Mouse (Mus musculus): ENCODE measurements around the gene Igsf8. TPM values are rescaled to one million over a fixed set of nuclear protein-coding genes. Genes with fewer than 3 reads are reported as not detected.
"Not testable (repeated sequence)": the region's sequence is repeated elsewhere in the genome, so short reads cannot be mapped to it uniquely, and the experiment has no call there.

Igsf8 gene
- total RNA-seq, 2 experiments from 2014 or later = 7.4 to 8.3 TPM

DNA sequence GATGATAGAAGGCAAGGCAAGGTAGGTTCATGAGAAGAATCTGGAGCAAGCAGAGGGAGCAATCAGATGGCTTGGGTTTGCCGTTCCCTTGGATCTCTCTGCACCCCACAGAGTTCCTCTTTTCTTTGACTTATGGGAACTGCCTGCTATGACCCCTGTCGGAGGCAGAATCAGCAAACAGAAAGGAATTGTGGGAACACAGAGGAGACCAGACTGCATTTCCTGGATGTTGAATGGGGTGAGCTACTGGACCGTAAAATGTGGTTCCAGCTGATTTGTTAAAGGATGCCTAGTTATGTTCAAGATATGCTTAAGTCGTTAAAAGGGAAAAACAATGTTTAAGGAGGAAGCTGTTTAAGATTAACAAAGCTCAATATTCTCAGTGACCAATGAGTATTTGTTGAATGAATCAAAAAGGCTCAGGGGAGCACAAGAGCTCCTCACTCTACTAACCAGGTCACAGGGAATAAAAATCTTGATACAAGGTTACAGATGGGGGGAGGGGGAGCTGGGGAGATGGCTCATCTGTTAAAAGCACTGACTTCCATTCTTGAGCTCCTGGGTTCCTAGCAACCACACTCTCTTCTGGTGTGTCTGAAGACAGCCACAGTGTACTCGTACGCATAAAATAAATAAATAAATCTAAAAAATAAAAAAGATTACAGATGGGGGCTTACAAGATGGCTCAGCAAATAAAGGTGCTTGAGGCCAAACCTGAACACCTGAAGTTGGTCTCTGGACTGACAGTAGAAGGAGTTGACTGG is 20.3 kb upstream of the Igsf8 start:
- TF ChIP-seq CTCF (IDR thresholded peaks at IDR 0.05) = no peak
- Histone ChIP-seq H3K4me3 (no peak overlapping the region), H3K27ac (peak overlapping the region; percentile 92)
- intact Hi-C loops (cut with DNase I) = no loop called here
- no peak for DNase-seq

DNA sequence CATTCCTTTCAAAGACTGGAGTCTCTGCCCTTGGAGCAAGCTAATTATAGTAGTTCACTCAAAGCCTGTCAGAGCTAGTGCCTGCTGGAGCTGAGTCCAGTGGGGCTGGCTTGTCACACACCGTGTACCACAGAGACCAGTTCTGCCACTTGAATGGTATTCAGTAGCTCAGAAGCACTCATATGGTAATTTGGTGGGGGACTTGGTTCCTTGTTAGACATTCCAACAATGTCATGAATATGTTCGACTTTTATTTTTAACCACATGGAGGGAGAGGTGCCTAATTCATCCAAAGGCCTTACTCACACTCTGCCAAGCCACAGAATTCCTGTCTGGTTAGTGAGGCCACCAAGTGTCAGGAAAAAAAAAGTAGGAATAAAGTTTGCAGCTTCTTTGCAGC is 19.0 kb upstream of the Igsf8 start:
- DNase-seq = peak; percentile 78
- intact Hi-C loops (cut with DNase I) = no loop called here
- TF ChIP-seq CTCF (IDR thresholded peaks at IDR 0.05) = no peak
- Histone ChIP-seq H3K27ac (peak overlapping the region; percentile 92), H3K4me3 (peak overlapping the region; percentile 63)

DNA sequence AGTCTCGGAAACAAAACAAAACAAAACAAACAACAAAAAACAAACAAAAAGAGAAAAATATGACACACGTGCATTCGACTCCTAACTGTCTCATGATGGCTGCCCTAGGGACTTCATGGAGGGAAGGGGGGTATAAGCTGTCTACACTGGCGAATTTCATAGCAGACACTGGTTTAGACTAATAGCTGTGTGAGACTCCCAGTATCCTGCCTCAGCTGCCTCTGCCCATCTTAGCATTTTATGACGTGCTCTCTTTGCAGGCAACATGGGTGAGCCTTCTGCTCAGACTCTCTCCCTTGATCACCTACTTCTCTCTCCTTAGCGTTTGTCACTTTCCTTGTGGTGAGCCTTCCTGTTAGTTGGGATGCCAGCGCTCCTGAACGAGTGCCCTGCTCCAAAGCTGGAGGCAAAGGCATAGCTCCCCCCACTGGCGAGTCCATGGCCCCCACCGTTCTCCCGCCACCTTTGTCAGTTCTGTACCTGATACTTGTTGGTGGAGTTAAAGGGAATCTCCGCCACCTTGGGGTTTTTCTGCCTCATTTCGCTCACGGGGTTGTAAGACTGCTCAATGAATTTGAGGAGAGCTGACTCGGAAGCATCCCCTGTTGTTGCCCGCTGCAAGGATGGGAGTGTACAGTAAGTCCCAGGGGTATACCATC is 17.8 kb upstream of the Igsf8 start:
- Histone ChIP-seq H3K4me3 (peak overlapping the region; percentile 63), H3K27ac (peak overlapping the region; percentile 92)
- TF ChIP-seq CTCF (IDR thresholded peaks at IDR 0.05) = peak; percentile 80
- intact Hi-C loops (cut with DNase I) = loop anchor here (1.0 kb wide), 2 partner anchors 26 to 80 kb away; no protein-coding TSS in a partner anchor
- peak; percentile 86 for DNase-seq

DNA sequence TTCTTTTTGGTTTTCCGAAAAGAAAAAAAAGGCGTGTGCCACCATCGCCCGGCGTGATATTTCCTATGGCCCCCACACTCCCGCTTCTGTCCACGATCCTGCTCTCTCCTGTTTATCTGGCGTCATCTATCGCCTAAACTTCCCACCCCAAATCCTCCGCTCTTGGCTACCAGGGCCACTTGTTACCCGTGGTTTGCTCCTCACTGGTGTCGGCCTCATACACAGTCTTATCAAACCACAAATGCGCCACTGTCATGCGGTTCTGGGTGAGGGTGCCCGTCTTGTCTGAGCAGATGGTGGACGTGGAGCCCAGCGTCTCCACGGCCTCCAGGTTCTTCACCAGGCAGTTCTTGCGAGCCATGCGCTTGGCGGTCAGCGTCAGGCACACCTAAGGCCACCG is 16.8 kb upstream of the Igsf8 start:
- not testable (repeated sequence) for DNase-seq, H3K27ac ChIP-seq, H3K4me3 ChIP-seq
- intact Hi-C loops (cut with DNase I) = loop anchor here (5.0 kb wide), 2 partner anchors 37 to 97 kb away; partner anchors contain the start of genes Dcaf8 and Pea15a

DNA sequence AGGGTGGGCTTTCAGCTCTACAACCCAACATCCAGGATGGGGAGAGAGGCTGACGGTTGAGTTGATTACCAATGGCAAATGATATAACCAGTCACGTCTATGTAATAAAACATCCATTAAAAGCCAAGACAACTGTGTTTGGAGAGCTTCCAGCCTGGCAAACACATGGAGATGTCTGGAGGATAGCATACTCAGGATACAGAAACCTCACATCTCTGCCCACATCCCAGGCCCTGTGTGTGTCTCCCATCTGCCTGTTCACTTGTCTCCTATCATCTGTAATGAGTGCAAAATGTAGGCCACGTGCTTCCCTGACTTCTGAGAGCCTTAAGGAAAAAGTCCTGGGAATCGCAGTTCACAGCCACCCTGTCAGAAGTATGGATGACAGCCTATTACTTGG is 14.2 kb upstream of the Igsf8 start:
- H3K27ac ChIP-seq = no peak overlapping the region
- H3K4me3 ChIP-seq = no peak overlapping the region
- TF ChIP-seq CTCF (IDR thresholded peaks at IDR 0.05) = no peak
- intact Hi-C loops (cut with DNase I) = loop anchor here (5.0 kb wide), 2 partner anchors 40 to 100 kb away; partner anchors contain the start of genes Dcaf8 and Pea15a
- no peak for DNase-seq

DNA sequence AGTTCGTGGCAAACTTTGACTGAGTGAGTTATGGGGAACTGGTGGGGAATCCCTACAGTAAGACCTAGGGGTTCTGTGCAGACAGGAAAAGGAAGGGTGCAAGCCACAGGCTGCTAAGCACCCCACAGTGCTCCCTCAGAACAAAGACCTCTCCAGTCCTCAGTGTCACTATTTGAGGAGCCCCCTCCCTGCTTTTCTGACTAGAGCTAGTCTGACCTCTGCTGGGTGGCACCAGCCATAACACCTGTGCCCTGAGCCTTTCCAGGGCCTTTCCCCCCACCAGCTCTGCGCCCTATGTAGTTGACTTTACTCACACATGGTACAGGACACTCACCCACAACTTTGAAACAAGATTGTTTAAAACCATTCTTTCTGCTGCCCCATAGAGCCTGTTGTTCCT is 13.8 kb upstream of the Igsf8 start:
- peak; percentile 79 for TF ChIP-seq CTCF (IDR thresholded peaks at IDR 0.05)
- peak; percentile 63 for DNase-seq
- intact Hi-C loops (cut with DNase I) = loop anchor here (5.0 kb wide), 2 partner anchors 40 to 100 kb away; partner anchors contain the start of genes Dcaf8 and Pea15a
- H3K27ac ChIP-seq = no peak overlapping the region
- no peak overlapping the region for H3K4me3 ChIP-seq

DNA sequence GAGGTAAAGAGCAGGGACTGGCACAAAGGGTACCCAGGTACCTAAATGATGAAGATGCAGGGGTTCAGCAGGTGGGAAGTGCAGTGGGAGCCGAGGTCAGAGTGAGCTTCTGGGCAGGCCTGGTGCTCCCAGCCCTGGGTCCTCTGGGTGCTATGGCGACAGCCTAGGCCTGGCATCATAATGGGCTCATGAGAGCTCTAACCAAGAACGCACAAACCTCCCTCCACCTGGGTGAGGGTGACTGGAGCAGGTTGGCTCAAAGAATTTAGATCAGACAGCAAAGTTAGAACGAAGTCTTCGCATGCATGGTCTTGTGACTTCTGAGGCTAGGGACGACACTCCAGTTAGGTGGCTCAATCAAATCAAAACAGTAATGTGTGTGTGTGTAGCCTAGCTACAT is 3.1 kb upstream of the Igsf8 start, which contains the start of gene Atp1a4:
TSS of gene Atp1a4 (minus strand) at position 101 of the 400 bp plus-strand sequence.
- no peak within 1 kb of the TSS for H3K27ac ChIP-seq
- no peak for DNase-seq
- no peak for TF ChIP-seq CTCF (IDR thresholded peaks at IDR 0.05)
- intact Hi-C loops (cut with DNase I) = no loop called here
- no peak within 1 kb of the TSS for H3K4me3 ChIP-seq

DNA sequence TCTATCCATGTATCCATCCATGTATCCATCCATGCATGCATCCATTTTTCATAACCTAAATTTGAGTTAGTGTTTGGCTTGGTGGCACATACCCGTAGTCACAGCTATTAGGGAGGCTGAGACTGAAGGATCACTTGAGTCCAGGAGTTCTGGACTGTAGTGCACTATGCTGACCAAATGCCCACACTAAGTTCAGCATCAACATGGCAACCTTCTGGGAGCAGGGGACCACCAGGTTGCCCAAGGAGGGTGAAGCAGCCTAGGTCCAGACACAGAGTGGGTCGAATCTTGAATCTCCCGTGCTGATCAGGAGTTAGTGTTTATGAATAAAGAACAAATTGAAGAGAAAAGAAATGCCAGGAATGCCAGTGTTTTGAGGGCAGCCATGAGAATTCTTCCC is 9.8 kb downstream of the Igsf8 start:
- TF ChIP-seq CTCF (IDR thresholded peaks at IDR 0.05) = no peak
- no peak overlapping the region; the same call in 1 of the 2 replicates for H3K27ac ChIP-seq
- H3K4me3 ChIP-seq = no peak overlapping the region
- intact Hi-C loops (cut with DNase I) = no loop called here
- no peak for DNase-seq

DNA sequence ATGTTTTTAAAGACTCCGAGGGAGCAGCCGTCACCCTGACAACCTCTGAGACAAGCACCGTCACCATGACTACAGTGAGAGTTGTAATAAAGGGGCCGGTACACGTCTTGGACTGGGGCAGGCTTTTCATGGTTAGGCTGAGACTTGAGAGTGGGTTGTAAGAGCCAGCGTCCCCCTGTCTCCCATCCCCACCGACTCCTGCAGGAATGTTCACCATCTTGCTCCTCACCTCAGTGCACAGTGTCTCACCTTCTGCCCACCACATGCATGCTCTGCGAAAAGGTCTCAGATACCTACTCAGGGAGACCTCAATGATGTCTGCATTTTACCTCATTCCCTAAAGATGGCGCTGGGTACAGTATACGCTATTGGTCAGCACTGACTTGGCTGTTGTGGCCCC is 10.3 kb downstream of the Igsf8 start:
- Histone ChIP-seq H3K27ac (peak overlapping the region; percentile 72), H3K4me3 (no peak overlapping the region)
- DNase-seq = no peak
- TF ChIP-seq CTCF (IDR thresholded peaks at IDR 0.05) = no peak
- intact Hi-C loops (cut with DNase I) = no loop called here

DNA sequence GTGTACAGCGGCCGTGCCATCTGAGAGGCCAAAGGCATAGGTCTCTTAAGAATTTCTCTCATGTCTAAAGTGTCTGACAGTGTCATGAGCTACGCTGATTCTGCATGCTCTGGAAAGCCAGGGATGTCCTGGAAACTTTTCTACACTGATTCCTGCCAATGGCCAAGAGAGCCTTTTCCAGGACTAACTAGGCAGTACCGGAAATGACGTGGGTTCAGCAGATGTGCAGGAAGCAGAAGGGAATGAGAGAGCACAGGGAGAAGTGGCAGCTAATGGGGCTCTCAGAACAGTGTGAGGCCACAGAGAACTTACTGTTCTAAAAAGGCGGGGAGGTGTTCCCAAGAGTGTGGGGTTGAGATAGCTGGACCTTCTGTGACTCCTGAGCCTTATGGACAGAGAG is 11.9 kb downstream of the Igsf8 start:
- TF ChIP-seq CTCF (IDR thresholded peaks at IDR 0.05) = no peak
- DNase-seq = peak; percentile 58
- H3K27ac ChIP-seq = peak overlapping the region; percentile 72
- intact Hi-C loops (cut with DNase I) = no loop called here
- no peak overlapping the region for H3K4me3 ChIP-seq

DNA sequence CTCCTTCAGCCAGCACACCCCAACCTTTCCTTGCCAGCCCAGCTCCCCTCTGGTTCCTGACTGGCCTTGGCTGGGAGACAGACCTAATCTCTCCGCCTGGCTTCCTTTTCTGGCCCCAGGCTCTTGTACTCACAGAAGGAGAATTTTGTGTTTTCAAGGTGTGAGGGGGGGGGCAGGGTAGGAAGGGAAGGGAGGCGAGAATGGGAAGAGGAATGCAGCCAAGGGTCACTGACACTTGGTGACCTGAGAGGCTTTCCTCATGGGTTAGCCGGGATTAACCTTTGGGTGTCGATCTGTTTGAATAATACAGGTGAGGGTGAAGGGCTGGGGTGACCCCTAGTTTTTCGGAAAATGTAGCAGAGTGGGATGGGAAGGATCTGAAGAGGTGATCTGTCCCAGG is 12.7 kb downstream of the Igsf8 start:
- intact Hi-C loops (cut with DNase I) = no loop called here
- peak; percentile 23 for DNase-seq
- no peak overlapping the region for H3K4me3 ChIP-seq
- peak overlapping the region; percentile 72; the same call in 1 of the 2 replicates for H3K27ac ChIP-seq
- TF ChIP-seq CTCF (IDR thresholded peaks at IDR 0.05) = no peak

DNA sequence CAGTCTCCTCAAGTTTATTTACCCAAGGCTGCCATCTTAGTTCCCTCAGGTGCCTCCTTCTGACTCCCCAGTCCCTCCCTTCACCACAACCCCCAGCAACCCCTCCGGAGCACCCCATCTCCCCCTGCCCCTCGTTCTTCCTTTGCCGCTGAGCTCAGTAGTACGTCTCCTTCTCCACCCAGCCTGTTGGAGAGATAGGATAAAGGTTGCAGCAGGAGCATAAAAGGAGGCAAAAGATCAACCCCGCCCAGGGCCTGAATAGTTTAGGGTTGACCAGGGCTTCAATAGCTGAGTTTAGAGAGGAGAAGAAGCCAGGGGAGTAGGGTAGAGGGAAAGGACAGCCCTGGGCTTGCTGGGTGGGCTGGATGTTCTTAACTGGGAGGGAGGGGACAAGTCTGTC is 13.1 kb downstream of the Igsf8 start:
- peak overlapping the region; percentile 72; the same call in 1 of the 2 replicates for H3K27ac ChIP-seq
- H3K4me3 ChIP-seq = no peak overlapping the region
- no peak for DNase-seq
- no peak for TF ChIP-seq CTCF (IDR thresholded peaks at IDR 0.05)
- intact Hi-C loops (cut with DNase I) = no loop called here

DNA sequence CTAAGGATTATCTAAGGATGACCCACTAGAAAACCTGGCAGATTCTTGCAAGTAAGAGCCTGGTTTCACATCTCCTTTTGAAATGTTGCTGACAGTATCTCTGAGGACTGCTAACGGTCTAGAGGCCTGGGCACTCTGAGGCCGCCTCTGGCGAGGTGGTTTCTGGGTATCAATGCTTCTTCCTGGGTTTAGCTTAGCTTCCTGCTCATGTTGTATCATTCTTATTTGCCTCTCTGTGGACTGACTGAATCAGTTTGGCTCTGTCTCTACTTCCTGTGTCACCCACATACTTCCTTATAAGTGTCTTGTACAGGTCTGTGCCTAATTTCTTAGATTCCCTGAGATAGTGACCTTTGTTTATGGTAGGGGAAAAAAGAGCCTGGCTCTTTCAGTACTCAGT is 15.7 kb downstream of the Igsf8 start:
- intact Hi-C loops (cut with DNase I) = no loop called here
- peak; percentile 20 for DNase-seq

More for the DNA sequence above, 15.7 kb downstream of the Igsf8 start:
- TF ChIP-seq CTCF (IDR thresholded peaks at IDR 0.05) = no peak
- H3K4me3 ChIP-seq = no peak overlapping the region
- peak overlapping the region; percentile 49 for H3K27ac ChIP-seq

All from gastrocnemius, adult 2 months (tissue).